Mouse (Mus musculus): ENCODE measurements at regions not wholly inside any gene's neighbourhood (a gene's known extent, or its start where the extent isn't known, plus 50 kb on each side); places are given as distances from the start of the nearest gene placed in this dataset.

- DNase-seq (ENCODE audit: low spot score) = peak; percentile 6
Observed at GRCm38 (mm10) chr4:40537859-40538258, 65.9 kb downstream of the Tmem215 start.

GRCm38 (mm10) chr4:40543085-40544048 lies 71.4 kb downstream of the Tmem215 start:
- DNase-seq (ENCODE audit: low spot score) = no peak

- DNase-seq (ENCODE audit: low spot score) = no peak
Observed at GRCm38 (mm10) chr4:40544056-40544455, 72.1 kb downstream of the Tmem215 start.

- DNase-seq (ENCODE audit: low spot score) = no peak
Observed at GRCm38 (mm10) chr4:40544806-40545205, 72.8 kb downstream of the Tmem215 start.

DNA sequence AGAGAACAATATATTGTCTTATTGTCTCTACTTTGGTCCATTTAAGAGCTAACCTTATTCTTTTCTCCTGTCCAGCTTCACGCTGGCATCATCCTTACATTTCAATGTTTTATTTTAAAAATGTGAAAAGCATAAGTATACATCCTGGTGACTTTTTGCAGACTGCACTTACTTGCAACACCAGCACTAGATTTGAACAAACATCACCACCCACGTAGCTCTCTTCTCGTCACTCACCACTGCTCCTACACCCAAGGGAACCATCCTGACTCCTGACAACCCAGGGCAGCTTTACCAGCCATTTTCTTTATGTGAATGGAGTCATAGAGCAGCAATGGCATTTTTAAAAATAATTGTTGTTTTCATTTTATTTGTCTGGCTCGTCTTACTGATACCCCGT lies 73.7 kb downstream of the Tmem215 start:
- DNase-seq (ENCODE audit: low spot score) = no peak

GRCm38 (mm10) chr4:40559824-40560223 lies 87.8 kb downstream of the Tmem215 start:
- DNase-seq (ENCODE audit: low spot score) = no peak

GRCm38 (mm10) chr4:40573300-40573699 lies 101.3 kb downstream of the Tmem215 start:
- no peak for DNase-seq (ENCODE audit: low spot score)

DNA sequence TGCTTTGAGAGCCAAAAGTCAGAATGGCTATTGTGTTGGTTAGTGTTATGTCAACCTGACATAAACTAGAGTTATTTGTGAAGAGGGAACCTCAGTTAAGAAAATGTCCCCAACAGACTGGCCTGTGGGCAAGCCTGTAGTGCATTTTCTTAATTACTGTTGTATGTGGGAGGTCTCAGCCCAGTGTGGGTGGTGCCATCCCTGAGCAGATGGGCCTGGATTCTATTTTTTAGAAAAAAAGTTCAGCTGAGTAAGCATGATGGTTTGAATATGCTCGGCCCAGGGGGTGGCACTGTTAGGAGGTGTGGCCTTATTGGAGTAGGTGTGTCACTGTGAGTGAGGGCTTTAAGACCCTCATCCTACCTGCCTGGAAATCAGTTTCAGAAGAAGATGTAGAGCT lies 104.0 kb downstream of the Tmem215 start:
- DNase-seq (ENCODE audit: low spot score) = no peak

GRCm38 (mm10) chr4:40584436-40584835 lies 112.5 kb downstream of the Tmem215 start:
- no peak for DNase-seq (ENCODE audit: low spot score)

GRCm38 (mm10) chr4:40584940-40585571 lies 113.1 kb downstream of the Tmem215 start:
- DNase-seq (ENCODE audit: low spot score) = no peak

- DNase-seq (ENCODE audit: low spot score) = no peak
Observed at GRCm38 (mm10) chr4:40586045-40586444, 114.1 kb downstream of the Tmem215 start.

DNA sequence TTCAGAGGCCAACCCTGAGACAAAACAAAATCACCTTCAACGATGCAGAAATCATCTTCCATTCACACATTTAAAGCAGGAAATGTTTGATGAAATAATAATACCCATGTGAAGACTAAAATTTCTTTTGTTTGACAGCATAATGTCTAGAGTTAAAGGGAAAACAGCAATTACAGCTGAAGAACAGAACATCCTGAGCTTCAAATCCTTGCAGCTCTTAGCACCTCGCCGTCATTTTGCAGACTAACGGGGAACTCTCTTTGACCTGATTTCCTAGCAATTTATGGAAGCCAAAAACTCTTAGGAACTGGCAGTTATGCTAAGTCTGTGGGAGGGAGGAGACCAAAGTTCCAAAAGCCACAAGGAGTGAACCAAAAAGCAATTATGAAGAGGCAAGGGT lies 115.3 kb downstream of the Tmem215 start:
- no peak for DNase-seq (ENCODE audit: low spot score)

GRCm38 (mm10) chr4:40593806-40594205 lies 109.2 kb downstream of the Aptx start:
- peak; percentile 34 for DNase-seq (ENCODE audit: low spot score)

DNA sequence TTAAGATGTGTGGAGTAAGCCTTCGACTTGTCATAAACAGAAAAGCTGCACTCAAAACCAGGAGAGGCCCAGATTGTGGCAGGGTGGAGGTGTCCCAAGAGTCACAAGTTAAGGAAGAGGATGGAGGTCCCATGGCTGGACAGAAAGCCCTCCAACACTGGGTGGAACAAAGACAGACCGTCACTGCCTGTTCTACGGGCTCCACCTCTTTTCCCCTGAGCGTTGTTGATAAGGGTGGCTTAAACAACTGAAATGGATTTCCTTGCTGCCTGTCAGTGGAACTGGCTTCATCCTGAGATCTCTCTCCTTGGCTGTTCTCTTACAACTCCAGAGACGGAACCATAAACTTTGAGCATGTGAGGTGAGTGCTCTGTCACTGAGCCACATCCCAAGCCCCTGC lies 78.0 kb downstream of the Aptx start:
- no peak for DNase-seq (ENCODE audit: low spot score)

DNA sequence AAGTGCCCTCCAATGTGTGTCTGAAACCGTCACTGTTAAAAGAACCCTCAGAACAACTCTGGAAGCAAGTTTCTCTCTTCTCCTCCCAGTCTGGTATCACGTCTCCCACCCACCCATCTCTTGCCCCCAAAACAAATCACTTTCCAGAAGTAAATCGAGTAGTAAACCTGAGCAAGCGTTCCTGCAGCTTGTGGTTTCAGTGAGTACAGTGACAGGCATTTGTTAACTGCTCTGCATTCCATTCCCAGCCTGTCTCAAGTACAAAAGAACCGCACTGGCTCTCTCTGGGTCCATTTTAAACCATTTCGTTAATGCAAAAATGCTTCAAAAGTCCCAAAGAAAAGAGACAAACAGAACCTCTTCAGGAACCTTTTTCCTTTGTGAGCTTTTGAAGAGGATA lies 77.1 kb downstream of the Aptx start:
- DNase-seq (ENCODE audit: low spot score) = no peak
